Mouse (Mus musculus): ENCODE measurements around the gene Slc5a1.

The Slc5a1 gene

GRCm38 (mm10) chr5:33104025-33104481 is at the start of gene Slc5a1:
Slc5a1 (plus strand) TSS chr5:33104219.
- peak; percentile 61 for DNase-seq

GRCm38 (mm10) chr5:33056126-33056765 is 47.8 kb upstream of the Slc5a1 start:
- peak; percentile 96 for DNase-seq

DNA sequence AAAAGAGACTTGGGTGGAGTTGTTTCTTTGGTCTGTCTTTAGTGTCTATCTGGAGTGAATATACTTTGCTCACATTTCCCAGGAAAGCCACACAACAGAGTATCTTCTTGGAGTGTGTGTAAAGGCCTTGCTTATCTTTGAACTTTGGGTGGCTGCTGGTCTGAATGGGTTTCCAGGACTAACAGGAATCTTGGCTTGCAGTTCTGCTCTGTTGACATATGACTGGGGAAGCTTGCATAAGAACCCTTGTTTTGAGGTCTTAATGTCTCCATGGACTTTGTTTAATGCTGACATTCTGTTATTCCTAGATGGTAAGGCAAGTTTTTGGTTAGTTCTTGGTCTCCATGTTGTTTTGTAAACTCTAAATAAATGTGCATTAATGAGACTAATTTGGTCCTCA is 33.9 kb upstream of the Slc5a1 start:
- no peak for DNase-seq

GRCm38 (mm10) chr5:33076490-33077191 is 27.4 kb upstream of the Slc5a1 start:
- no peak for DNase-seq

DNA sequence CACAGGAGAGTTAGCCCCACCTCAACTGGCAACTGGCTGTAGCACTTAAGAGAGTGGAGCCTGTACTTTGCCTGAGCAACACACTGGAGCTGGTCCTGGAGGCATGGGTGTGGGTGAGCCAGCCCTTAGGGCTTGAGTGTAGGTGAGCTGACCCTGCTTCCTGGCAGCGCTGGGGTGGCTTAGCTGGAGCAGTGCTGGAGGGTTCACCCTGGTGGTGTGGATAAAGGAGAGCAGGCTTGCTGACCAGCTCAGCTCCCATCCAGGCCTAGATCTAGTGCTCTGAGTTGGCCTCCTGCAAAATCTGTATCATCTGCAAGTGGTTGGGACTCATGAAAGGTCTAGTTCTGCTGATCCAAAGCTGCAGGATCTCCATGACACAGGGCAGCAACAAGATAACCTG is 21.1 kb upstream of the Slc5a1 start:
- no peak for DNase-seq

DNA sequence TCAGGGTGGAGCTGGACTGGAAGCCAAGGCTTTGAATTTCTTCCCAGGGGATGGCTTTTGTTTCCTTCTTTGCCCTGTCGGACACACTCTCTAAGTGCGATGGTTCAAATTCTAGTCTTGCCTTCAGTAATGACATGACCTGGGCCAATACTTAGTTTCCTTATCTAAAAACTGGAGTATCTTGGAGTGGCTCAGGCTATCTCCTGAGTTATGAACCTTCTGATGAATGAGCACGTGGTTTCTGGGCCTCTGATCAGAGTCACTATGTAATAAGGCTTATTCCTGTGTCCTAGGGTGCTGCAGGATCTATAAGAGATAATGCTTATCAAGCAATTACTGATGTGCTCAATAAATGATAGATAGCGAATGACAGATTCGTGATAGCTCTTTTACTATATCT is 19.4 kb upstream of the Slc5a1 start:
- DNase-seq, result no peak

DNA sequence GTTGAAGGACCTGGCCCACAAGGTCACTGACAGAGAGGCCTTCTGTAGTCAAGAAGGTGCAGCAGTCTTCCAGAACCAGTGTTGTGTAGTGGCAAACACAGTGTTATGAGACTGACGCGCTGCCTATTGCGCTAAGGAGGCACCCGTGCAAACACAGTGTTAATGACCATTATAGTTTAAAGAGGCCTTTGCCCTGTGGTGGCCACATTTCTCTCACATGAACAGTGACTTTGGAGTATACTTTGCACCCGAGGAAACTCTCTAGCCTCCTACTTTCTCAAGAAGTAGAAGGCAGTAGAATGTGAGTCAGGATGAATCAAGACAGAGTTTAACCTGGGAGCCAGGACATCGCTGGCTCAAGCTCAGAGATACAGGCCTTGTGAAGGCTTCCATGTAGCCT is 12.7 kb upstream of the Slc5a1 start:
- peak; percentile 70 for DNase-seq

GRCm38 (mm10) chr5:33095315-33095714 is 8.7 kb upstream of the Slc5a1 start:
- DNase-seq, result no peak

DNA sequence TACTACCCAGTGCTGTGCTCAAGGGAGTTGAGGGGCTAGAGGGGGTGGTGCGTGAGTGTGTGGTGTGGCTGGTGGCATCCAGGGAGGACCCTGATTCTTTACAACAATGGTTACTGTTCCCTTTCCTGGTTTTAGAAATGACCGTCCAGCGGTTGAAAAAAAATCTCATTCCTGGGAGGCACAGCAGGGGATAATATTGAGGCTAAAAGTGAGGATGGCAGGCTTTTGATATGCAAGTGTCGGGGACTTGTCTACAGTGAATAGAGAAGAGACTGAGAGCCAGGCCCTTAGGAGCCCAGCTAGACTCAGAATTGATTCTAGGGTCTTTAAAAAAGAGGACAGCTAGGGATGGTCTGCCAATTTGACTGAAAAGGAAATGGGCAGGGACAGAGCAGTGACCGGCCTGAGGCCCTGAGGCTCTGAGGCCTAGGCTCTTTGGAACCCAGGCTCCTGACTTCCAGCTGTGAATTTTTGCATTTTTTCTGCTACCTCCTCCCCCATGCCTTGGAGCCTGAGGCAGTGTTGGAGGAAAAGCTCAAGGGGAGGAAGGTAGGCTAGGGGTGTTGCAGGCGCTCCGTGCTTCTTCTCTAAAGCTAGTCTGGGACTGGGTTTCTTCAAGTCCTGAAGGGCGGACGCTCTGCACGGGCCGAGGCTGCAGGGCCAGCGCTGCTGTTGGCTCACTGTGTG is 1.5 kb upstream of the Slc5a1 start:
- no peak for DNase-seq

DNA sequence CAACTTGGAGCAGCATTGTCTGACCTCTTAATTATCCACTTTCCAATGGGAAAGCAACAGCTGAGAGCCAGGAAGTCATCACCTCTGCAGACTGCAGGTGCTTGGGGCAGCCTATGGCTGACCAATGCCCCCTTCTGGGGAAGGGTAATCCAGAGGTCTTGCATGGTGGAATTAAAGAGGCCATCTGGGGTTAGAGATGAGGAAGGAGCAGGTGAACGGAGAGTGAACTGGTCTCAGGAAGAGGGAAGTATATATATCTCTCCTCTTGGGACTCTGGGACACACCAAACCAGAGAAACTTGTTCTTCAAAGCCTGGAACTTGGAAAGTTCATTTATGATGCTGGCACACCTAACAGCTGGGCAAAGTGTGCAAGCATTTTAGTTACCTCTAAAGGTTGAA is 857 bp downstream of the Slc5a1 start:
- DNase-seq, result peak; percentile 41

GRCm38 (mm10) chr5:33105660-33106059 is 1.6 kb downstream of the Slc5a1 start:
- DNase-seq, result no peak

GRCm38 (mm10) chr5:33107056-33107455 is 3.0 kb downstream of the Slc5a1 start:
- no peak for DNase-seq

GRCm38 (mm10) chr5:33107778-33108405 is 3.9 kb downstream of the Slc5a1 start:
- peak; percentile 77 for DNase-seq

- DNase-seq, result peak; percentile 64
These were observed 17.9 kb downstream of the Slc5a1 start for GRCm38 (mm10) chr5:33121871-33122315.

GRCm38 (mm10) chr5:33123658-33124057 is 19.6 kb downstream of the Slc5a1 start:
- no peak for DNase-seq

- DNase-seq, result no peak
These were observed 21.3 kb downstream of the Slc5a1 start for GRCm38 (mm10) chr5:33125318-33125717.

- DNase-seq, result no peak
These were observed 30.1 kb downstream of the Slc5a1 start for GRCm38 (mm10) chr5:33134132-33134531.

- no peak for DNase-seq
These were observed 31.6 kb downstream of the Slc5a1 start for GRCm38 (mm10) chr5:33135611-33136010.

GRCm38 (mm10) chr5:33142790-33143455 is 38.9 kb downstream of the Slc5a1 start:
- peak; percentile 79 for DNase-seq

GRCm38 (mm10) chr5:33144025-33144424 is 40.0 kb downstream of the Slc5a1 start:
- DNase-seq, result peak; percentile 32

GRCm38 (mm10) chr5:33146837-33147236 is 42.8 kb downstream of the Slc5a1 start:
- no peak for DNase-seq

DNA sequence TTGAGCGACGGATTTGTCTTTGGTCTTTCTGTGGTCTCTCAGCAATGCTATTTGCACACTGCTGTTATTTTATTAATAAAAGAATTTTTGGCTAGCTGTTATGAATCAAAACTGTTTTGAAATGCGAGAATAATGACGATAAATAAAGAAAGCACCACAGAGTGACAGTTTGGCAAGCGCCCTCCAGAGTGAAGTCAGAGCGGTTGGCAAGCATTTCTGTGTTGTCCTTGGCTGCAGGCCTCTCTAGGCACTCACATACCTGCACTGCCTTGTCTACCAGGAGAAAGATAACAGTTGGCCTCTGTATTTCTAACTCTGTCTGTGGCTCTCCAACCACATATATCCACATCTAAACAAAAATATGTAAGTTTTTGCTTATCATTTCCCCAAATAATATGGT is 43.7 kb downstream of the Slc5a1 start:
- no peak for DNase-seq

DNA sequence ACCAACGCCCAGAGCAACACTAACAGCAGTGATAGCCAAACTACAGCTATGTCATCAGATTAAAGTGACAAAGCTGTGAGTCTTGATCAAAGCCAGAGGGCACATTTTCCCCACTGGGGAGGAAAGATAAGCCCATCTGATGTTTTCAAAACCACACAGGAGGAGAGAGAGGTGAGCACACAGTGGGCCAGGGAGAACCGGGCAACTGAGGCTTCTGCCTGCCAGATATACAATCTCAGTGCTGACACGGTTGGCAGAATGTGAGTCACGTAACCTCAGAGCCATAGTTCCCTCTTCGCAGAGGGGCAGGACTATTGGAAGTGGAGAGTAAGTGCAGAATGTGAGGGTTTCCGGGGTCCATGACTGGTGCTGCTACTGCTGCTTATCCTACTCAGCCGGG is 89.5 kb downstream of the Slc5a1 start:
- DNase-seq, result no peak

All from kidney, adult 9 months (tissue).